Mouse (Mus musculus) layer of hippocampus, postnatal 25 days (tissue): Measurements from ENCODE around the gene Abat. TPM values are rescaled to one million over a fixed set of nuclear protein-coding genes. Genes with fewer than 3 reads are reported as not detected.
"Not testable (repeated sequence)": the region's sequence is repeated elsewhere in the genome, so short reads cannot be mapped to it uniquely, and the experiment has no call there.

Experiments used
- DNase-seq, 2 experiments: peaks; one replicate each; pipeline ENCODE4 v3.0.0; 2022; ENCODE audit warnings: mixed read lengths in 2 of 2, low spot score in 1 of 2; ENCODE audit errors: extremely low spot score in 1 of 2
- total RNA-seq, 2 experiments: library from RNA; stranded (reverse); gene quantifications; 2 replicates each; pipeline ENCODE4 v1.2.3; 2021

Gene Abat
- total RNA-seq, 2 experiments from 2014 or later, result 136 to 146 TPM

- no peak for DNase-seq
These were observed 19.2 kb downstream of the Abat start for GRCm38 (mm10) chr16:8532461-8532860.

GRCm38 (mm10) chr16:8532894-8533293 lies 19.7 kb downstream of the Abat start:
- DNase-seq, result no peak

GRCm38 (mm10) chr16:8533477-8533876 lies 20.2 kb downstream of the Abat start:
- no peak for DNase-seq

- DNase-seq, result no peak
These were observed 21.4 kb downstream of the Abat start for GRCm38 (mm10) chr16:8534466-8535200.

GRCm38 (mm10) chr16:8535411-8535810 lies 22.2 kb downstream of the Abat start:
- DNase-seq, result no peak

- peak; percentile 30 to 39 for DNase-seq
These were observed 26.1 kb downstream of the Abat start for GRCm38 (mm10) chr16:8539150-8539865.

- DNase-seq, result peak; percentile 58 to 68
These were observed 27.7 kb downstream of the Abat start for GRCm38 (mm10) chr16:8540859-8541314.

- DNase-seq, result no peak
These were observed 34.6 kb downstream of the Abat start for GRCm38 (mm10) chr16:8547836-8548235.

- no peak for DNase-seq
These were observed 36.3 kb downstream of the Abat start for GRCm38 (mm10) chr16:8549506-8549905.

GRCm38 (mm10) chr16:8554351-8554750 lies 41.1 kb downstream of the Abat start:
- no peak for DNase-seq

- not testable (repeated sequence) for DNase-seq
These were observed 41.5 kb downstream of the Abat start for GRCm38 (mm10) chr16:8554751-8555150.

- DNase-seq, result not testable (repeated sequence)
These were observed 42.1 kb downstream of the Abat start for GRCm38 (mm10) chr16:8555371-8555770.

GRCm38 (mm10) chr16:8560079-8560478 lies 46.9 kb downstream of the Abat start:
- no peak for DNase-seq

GRCm38 (mm10) chr16:8561101-8561500 lies 47.9 kb downstream of the Abat start:
- DNase-seq, result not testable (repeated sequence)

GRCm38 (mm10) chr16:8561856-8562255 lies 48.6 kb downstream of the Abat start:
- not testable (repeated sequence) for DNase-seq

- not testable (repeated sequence) for DNase-seq
These were observed 49.6 kb downstream of the Abat start for GRCm38 (mm10) chr16:8562827-8563226.

- no peak for DNase-seq
These were observed 51.6 kb downstream of the Abat start for GRCm38 (mm10) chr16:8564836-8565235.

GRCm38 (mm10) chr16:8565539-8565938 lies 52.3 kb downstream of the Abat start:
- no peak for DNase-seq

GRCm38 (mm10) chr16:8566115-8566711 lies 53.0 kb downstream of the Abat start:
- no peak for DNase-seq

GRCm38 (mm10) chr16:8568881-8569280 lies 55.7 kb downstream of the Abat start:
- DNase-seq, result no peak

- no peak for DNase-seq
These were observed 57.1 kb downstream of the Abat start for GRCm38 (mm10) chr16:8570336-8570735.
